Mouse (Mus musculus): Measurements from ENCODE around the gene Crhr1. TPM values are rescaled to one million over a fixed set of nuclear protein-coding genes. Genes with fewer than 3 reads are reported as not detected.

The Crhr1 gene
- total and polyA plus RNA-seq, 3 experiments, result not detected

DNA sequence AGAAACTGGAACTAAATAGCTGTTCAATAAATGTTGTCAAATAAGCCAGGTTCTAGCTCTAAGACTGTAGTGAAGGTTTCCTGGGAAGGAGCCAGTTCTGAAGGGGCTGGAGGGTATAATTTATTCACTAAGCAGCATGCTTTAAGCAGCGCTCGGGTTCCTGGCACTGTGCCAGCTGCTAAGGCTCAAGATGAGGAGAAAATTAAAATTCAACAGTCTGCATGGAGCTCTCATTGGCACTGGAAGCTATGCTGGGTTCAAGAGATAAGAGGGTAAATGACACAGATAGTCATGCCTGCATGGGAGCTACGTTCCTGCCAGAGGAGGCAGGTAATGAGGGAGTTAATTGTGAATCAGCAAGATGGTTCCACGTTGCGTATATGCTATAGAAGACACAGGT, 26.3 kb upstream of the Crhr1 start:
- Histone ChIP-seq H3K36me3 (ENCODE audit: control insufficient read depth in 1 of 2, insufficient read depth in 2 of 2, low read length in 2 of 2) (no peaks in the 10 kb centered on the region), H3K9ac (ENCODE audit: control insufficient read depth, low read depth, low read length, poor library complexity, severe bottlenecking) (no peak overlapping the region), H3K27ac (ENCODE audit: control insufficient read depth, low read depth, low read length) (no peak overlapping the region), H3K4me1 (ENCODE audit: control insufficient read depth in 1 of 2, insufficient read depth in 2 of 2, low read length in 2 of 2) (no peaks in the 10 kb centered on the region), H3K27me3 (ENCODE audit: control insufficient read depth in 1 of 2, insufficient read depth in 2 of 2, low read length in 2 of 2) (peaks cover 0 to 2% of the 10 kb centered on the region in 2 experiments; a peak in 1 of 4 replicates), H3K4me3 (ENCODE audit: control insufficient read depth in 1 of 2, insufficient read depth in 1 of 2, low read depth in 2 of 2, low read length in 2 of 2) (no peak overlapping the region), H3K9me3 (replicated peaks; ENCODE audit: insufficient read depth, low read length) (no peaks in the 10 kb centered on the region), H3K79me2 (ENCODE audit: control insufficient read depth, insufficient read depth, low read length, poor library complexity) (no peaks in the 10 kb centered on the region)
- TF ChIP-seq MAX (IDR thresholded peaks at IDR 0.05; ENCODE audit: low read length), result no peak
- no peak for TF ChIP-seq KAT2A (conservative IDR thresholded peaks at IDR 0.05; ENCODE audit: low read depth, low read length)
- no peak for TF ChIP-seq UBTF (IDR thresholded peaks at IDR 0.05; ENCODE audit: borderline replicate concordance, insufficient read depth, low read depth, low read length)
- peak; percentile 20 for DNase-seq (ENCODE audit: low read depth, low spot score)

DNA sequence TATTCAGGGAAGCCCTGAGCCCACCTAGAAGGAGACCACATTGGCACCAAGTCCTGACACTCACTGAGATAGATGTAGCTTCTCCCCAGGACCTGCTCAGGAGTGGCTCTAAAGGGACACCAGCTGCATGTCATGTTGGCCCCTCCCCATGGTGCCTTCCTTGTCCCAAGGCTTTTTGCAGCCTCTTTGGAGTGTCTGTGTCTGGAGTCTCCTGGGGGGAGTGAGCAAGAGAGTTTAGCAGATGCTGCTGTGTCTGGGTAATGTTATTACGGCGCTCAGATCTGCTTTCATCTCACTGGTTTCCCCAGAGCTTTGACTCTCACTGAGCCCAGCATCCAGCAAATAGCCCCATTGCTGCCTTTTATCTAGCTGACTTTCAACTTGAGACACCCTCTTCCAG, 25.7 kb upstream of the Crhr1 start:
- DNase-seq (ENCODE audit: low read depth, low spot score), result no peak
- Histone ChIP-seq H3K36me3 (ENCODE audit: control insufficient read depth in 1 of 2, insufficient read depth in 2 of 2, low read length in 2 of 2) (no peaks in the 10 kb centered on the region), H3K27ac (ENCODE audit: control insufficient read depth, low read depth, low read length) (no peak overlapping the region), H3K4me1 (ENCODE audit: control insufficient read depth in 1 of 2, insufficient read depth in 2 of 2, low read length in 2 of 2) (no peaks in the 10 kb centered on the region), H3K9me3 (replicated peaks; ENCODE audit: insufficient read depth, low read length) (no peaks in the 10 kb centered on the region), H3K4me3 (ENCODE audit: control insufficient read depth in 1 of 2, insufficient read depth in 1 of 2, low read depth in 2 of 2, low read length in 2 of 2) (no peak overlapping the region), H3K79me2 (ENCODE audit: control insufficient read depth, insufficient read depth, low read length, poor library complexity) (no peaks in the 10 kb centered on the region), H3K9ac (ENCODE audit: control insufficient read depth, low read depth, low read length, poor library complexity, severe bottlenecking) (no peak overlapping the region), H3K27me3 (ENCODE audit: control insufficient read depth in 1 of 2, insufficient read depth in 2 of 2, low read length in 2 of 2) (peaks cover 0 to 2% of the 10 kb centered on the region in 2 experiments; a peak in 1 of 4 replicates)
- TF ChIP-seq TCF12 (IDR thresholded peaks at IDR 0.05; ENCODE audit: low read depth, low read length) (no peak), ZC3H11A (IDR thresholded peaks at IDR 0.05; ENCODE audit: low read depth, low read length) (no peak), KAT2A (conservative IDR thresholded peaks at IDR 0.05; ENCODE audit: low read depth, low read length) (no peak), GATA1 (IDR thresholded peaks at IDR 0.05; ENCODE audit: low read depth, low read length) (no peak), MYC (IDR thresholded peaks at IDR 0.05; ENCODE audit: low read depth, low read length) (no peak), SMC3 (IDR thresholded peaks at IDR 0.05; ENCODE audit: low read depth, low read length) (no peak), ZKSCAN1 (IDR thresholded peaks at IDR 0.05; ENCODE audit: low read depth, low read length) (no peak), ZMIZ1 (IDR thresholded peaks at IDR 0.05; ENCODE audit: low read depth, low read length) (no peak), SIN3A (IDR thresholded peaks at IDR 0.05; ENCODE audit: low read length) (no peak), ELF1 (IDR thresholded peaks at IDR 0.05; ENCODE audit: low read depth, low read length) (no peak), POLR2AphosphoS2 (IDR thresholded peaks at IDR 0.05; ENCODE audit: low read length) (no peak), MXI1 (IDR thresholded peaks at IDR 0.05; ENCODE audit: low read depth, low read length) (no peak), MAZ (IDR thresholded peaks at IDR 0.05; ENCODE audit: low read depth, low read length) (no peak), USF2 (IDR thresholded peaks at IDR 0.05; ENCODE audit: borderline replicate concordance in 1 of 2, insufficient read depth in 1 of 2, low read depth in 1 of 2, low read length in 2 of 2) (no peak)

Measured in MEL (cell line).